Mouse (Mus musculus) monocyte, adult 2 months (primary cell): Measurements from ENCODE around the gene Rpl21.

Source experiments
- DNase-seq, 2 experiments: peaks; one replicate each; pipeline ENCODE4 v3.0.0; 2022; ENCODE audit warnings: low spot score in 2 of 2, low read depth in 1 of 2

Rpl21 gene

GRCm38 (mm10) chr5:146832769-146833448 is at the start of gene Rpl21:
Gene Rpl21, plus strand, starts transcription at chr5:146832890.
- DNase-seq = peak; percentile 86 to 97

GRCm38 (mm10) chr5:146783300-146783699 is 49.4 kb upstream of the Rpl21 start:
- no peak for DNase-seq

- DNase-seq = no peak
Observed at GRCm38 (mm10) chr5:146783891-146784290, 48.8 kb upstream of the Rpl21 start.

- no peak for DNase-seq
Observed at GRCm38 (mm10) chr5:146786123-146786522, 46.6 kb upstream of the Rpl21 start.

GRCm38 (mm10) chr5:146789413-146789812 is 43.3 kb upstream of the Rpl21 start:
- no peak for DNase-seq

- DNase-seq = no peak
Observed at GRCm38 (mm10) chr5:146790944-146791343, 41.7 kb upstream of the Rpl21 start.

GRCm38 (mm10) chr5:146792140-146792791 is 40.4 kb upstream of the Rpl21 start:
- DNase-seq = no peak

GRCm38 (mm10) chr5:146793630-146794083 is 39.0 kb upstream of the Rpl21 start:
- DNase-seq = no peak

GRCm38 (mm10) chr5:146794084-146794852 is 38.4 kb upstream of the Rpl21 start:
- DNase-seq = no peak

GRCm38 (mm10) chr5:146794853-146795252 is 37.8 kb upstream of the Rpl21 start, which contains the start of gene Usp12:
Gene Usp12, minus strand, starts transcription at chr5:146795006.
- peak; percentile 95 to 99 for DNase-seq

- DNase-seq = no peak
Observed at GRCm38 (mm10) chr5:146795728-146796127, 37.0 kb upstream of the Rpl21 start.

- no peak for DNase-seq
Observed at GRCm38 (mm10) chr5:146798031-146798430, 34.7 kb upstream of the Rpl21 start.

- DNase-seq = peak in 1 of 2 experiments; percentile 22
Observed at GRCm38 (mm10) chr5:146806004-146806430, 26.7 kb upstream of the Rpl21 start.

- DNase-seq = no peak
Observed at GRCm38 (mm10) chr5:146809951-146810350, 22.7 kb upstream of the Rpl21 start.

- DNase-seq = no peak
Observed at GRCm38 (mm10) chr5:146812866-146813265, 19.8 kb upstream of the Rpl21 start.

- DNase-seq = no peak
Observed at GRCm38 (mm10) chr5:146813421-146813820, 19.3 kb upstream of the Rpl21 start.

- DNase-seq = no peak
Observed at GRCm38 (mm10) chr5:146815394-146815793, 17.3 kb upstream of the Rpl21 start.

- no peak for DNase-seq
Observed at GRCm38 (mm10) chr5:146817583-146817982, 15.1 kb upstream of the Rpl21 start.

- DNase-seq = peak in 1 of 2 experiments; percentile 12
Observed at GRCm38 (mm10) chr5:146818906-146819623, 13.6 kb upstream of the Rpl21 start.

- DNase-seq = no peak
Observed at GRCm38 (mm10) chr5:146823005-146823404, 9.7 kb upstream of the Rpl21 start.

- DNase-seq = no peak
Observed at GRCm38 (mm10) chr5:146829528-146829927, 3.2 kb upstream of the Rpl21 start.
